Mouse (Mus musculus) CD4-positive naive resting alpha-beta T cell, adult 57 days (primary cell): ENCODE measurements around the gene Gm9040. TPM values are rescaled to one million over a fixed set of nuclear protein-coding genes. Genes with fewer than 3 reads are reported as not detected.

Experiments used
- total RNA-seq: library from RNA; stranded (reverse); gene quantifications from one replicate; pipeline ENCODE4 v1.2.4, GENCODE M21; 2023

Gene Gm9040
- not detected for total RNA-seq

GRCm38 (mm10) chr10:118326869-118327268, at the start of gene Gm9040:
Gene Gm9040 (minus strand): TSS chr10:118326969.

DNA sequence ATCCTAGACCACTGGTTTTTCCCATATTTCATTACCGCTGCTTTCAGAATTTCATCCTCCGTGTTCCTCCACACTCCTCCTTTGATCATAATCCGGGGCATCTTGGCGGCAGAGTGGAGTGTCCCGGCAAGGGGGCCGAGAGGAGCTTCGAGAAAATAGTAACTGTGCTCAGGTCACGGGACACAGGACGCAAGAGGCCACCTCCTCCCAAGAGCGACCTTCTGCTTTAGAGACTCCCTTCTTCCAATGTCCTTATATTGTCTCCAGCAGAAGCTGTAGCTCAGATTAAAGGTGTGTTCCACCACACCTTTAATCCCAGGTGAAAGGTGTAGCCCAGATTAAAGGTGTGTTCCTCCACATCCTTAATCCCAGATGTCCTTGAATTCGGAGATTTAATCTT, 27.2 kb upstream of the Gm9040 start, which contains the start of gene Gm9049:
Gm9049 (minus strand) TSS at position 101 of the 400 bp plus-strand sequence.

GRCm38 (mm10) chr10:118348579-118348978, 21.8 kb upstream of the Gm9040 start, which contains the start of gene Gm9048:
Gene Gm9048 (minus strand): TSS chr10:118348679.

GRCm38 (mm10) chr10:118343155-118343554, 16.4 kb upstream of the Gm9040 start, which contains the start of gene Gm9046:
Gene Gm9046 (minus strand): TSS chr10:118343255.

GRCm38 (mm10) chr10:118337731-118338130, 11.0 kb upstream of the Gm9040 start, which contains the start of gene Gm9045:
Gene Gm9045 (minus strand): TSS chr10:118337831.

DNA sequence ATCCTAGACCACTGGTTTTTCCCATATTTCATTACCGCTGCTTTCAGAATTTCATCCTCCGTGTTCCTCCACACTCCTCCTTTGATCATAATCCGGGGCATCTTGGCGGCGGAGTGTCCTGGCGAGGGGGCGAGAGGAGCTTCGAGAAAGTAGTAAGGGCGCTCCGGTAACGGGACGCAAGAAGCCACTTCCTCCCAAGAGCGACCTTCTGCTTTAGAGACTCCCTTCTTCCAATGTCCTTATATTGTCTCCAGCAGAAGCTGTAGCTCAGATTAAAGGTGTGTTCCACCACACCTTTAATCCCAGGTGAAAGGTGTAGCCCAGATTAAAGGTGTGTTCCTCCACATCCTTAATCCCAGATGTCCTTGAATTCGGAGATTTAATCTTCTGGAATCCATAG, 5.5 kb upstream of the Gm9040 start, which contains the start of gene Gm9044:
Gm9044 (minus strand) TSS at position 101 of the 400 bp plus-strand sequence.

GRCm38 (mm10) chr10:118294938-118295337, 31.8 kb downstream of the Gm9040 start, which contains the start of gene Iltifb:
Gene Iltifb (minus strand): TSS chr10:118295038.

Other genes starting within 250 kb of the Gm9040 start
- gene Mdm1, start 185.2 kb downstream of the Gm9040 start, total RNA-seq: 9.4 TPM
- gene Il22, start 122.0 kb downstream of the Gm9040 start, total RNA-seq: not detected
- gene Gm32717, start 86.2 kb downstream of the Gm9040 start, total RNA-seq: 0.53 TPM
- 0.53 TPM for gene Gm32802, start 68.3 kb downstream of the Gm9040 start, total RNA-seq
- gene Iltifb, start 31.9 kb downstream of the Gm9040 start, total RNA-seq: not detected
- not detected for gene Gm9044, start 5.4 kb upstream of the Gm9040 start, total RNA-seq
- gene Gm9045, start 10.9 kb upstream of the Gm9040 start, total RNA-seq: not detected
- not detected for gene Gm9046, start 16.3 kb upstream of the Gm9040 start, total RNA-seq
- gene Gm9048, start 21.7 kb upstream of the Gm9040 start, total RNA-seq: not detected
- not detected for gene Gm9049, start 27.1 kb upstream of the Gm9040 start, total RNA-seq
- 5.8 TPM for gene Ifng, start 114.1 kb upstream of the Gm9040 start, total RNA-seq